Mouse (Mus musculus): ENCODE results near the gene Cops6.
A peak's percentile ranks its signal among the peaks of the same experiment; 100 is the strongest.

The Cops6 gene

DNA sequence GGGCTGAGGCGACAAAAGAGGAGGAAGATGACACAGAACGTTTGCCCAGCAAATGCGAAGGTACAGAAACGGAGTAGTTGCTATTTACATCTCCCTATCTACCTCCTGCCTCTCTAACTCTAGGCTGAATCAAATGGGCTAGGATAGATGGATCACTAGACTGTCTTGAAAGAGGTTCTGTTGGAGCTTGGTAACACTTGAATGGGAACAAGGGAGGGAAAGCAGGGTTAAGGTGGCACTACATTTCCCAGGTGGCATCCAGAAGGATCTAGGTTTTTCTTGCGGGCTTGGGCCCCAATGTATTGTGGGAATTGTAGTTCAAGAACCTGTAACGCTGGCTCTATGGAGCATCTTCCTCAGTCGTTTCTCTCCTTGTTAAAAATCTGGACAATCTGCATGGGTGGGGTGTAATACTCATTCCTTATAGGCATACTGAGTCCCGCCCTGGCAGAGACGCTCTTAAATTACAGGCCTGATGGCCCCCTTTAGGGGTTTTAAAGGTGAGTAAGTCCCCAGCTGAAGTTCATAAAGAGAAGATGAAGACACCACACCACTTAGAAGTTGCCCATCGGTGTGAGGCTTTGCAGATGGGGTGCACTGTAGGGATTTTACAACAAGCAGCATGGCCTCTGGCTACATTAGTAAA lies 26.9 kb downstream of the Cops6 start:
- peak; percentile 69 for DNase-seq

GRCm38 (mm10) chr5:138193771-138194727 lies 33.2 kb downstream of the Cops6 start, which contains the start of gene Mblac1:
TSS of gene Mblac1 (plus strand) at chr5:138194314.
- DNase-seq = peak; percentile 86

DNA sequence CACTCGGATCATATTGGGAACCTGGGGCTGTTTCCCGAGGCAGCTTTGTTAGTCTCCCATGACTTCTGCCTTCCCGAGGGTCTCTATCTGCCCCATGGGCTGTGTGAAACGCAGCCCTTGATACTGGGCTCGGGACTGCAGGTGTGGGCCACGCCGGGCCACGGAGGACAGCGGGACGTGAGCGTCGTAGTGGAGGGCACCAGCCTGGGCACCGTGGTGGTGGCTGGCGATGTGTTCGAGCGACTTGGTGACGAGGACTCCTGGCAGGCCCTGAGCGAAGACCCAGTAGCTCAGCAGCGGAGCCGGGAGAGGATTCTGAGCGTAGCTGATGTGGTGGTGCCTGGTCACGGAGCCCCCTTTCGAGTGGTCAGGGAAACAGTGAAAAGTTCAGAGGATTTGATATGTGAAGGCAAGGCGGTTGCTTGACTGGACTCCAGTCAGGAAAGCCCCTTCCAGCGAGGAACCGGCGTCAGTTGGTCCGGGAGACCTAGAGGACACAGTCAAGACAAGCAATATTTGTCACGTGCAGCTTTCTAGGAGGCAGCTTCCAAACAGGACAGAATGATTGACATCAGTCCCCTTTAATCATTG lies 34.0 kb downstream of the Cops6 start:
- peak; percentile 40 for DNase-seq

DNA sequence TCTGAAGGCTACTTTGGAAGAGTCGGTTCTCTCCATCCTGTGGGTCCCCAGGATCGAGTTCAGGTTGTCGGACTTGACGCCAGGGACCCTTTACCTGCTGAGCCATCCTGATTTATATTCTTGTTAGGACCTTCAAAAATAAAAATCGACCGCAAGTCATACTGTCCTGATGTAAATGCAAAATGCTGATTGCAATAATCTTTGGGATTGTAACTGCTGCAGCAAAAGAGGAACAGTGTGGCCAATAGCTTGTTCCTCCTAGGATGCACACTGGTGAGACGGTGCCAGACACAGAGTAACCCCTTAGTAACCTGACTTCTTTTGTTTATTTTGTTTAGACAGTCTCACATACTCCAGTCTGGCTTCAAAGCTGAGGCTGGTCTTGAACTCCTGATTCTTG lies 34.6 kb downstream of the Cops6 start:
- DNase-seq = no peak

DNA sequence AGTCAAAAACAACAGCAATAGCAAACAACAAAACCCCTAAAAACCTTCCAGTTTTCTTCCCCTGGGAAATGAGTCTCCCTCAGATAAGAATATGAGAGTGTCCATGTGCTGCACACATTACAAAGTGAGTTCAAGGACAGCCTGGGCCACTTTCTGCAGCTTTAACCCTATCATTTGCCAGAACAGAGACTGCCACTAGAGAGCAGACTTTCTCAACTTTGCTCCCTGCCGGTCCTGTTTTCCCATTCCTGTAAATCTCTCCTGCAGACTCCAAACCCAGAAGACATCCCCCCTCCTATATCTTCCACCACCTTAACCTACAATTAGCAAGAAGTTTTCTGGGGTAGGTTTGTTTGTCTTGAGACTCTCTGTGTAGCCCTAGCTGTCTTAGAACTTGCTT lies 38.7 kb downstream of the Cops6 start:
- DNase-seq = no peak

DNA sequence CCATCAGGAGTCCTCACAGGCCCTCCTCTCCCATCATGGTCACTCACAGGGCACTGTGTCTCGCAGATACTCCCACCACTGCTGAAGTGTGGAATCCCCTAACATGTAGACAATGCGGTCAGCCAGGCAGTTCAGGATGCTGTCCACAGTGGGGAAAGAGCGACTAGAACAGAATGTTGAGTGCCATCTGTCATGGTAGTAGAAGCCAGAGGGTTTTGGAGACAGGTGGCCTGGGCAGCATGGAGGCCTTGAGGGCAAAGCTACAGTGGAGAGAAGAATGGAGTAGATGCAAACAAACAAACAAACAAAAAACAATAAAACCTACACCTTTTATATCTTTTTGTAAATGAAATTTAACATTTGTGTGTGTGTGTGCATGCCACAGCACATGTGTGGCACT lies 41.2 kb downstream of the Cops6 start:
- DNase-seq = no peak

DNA sequence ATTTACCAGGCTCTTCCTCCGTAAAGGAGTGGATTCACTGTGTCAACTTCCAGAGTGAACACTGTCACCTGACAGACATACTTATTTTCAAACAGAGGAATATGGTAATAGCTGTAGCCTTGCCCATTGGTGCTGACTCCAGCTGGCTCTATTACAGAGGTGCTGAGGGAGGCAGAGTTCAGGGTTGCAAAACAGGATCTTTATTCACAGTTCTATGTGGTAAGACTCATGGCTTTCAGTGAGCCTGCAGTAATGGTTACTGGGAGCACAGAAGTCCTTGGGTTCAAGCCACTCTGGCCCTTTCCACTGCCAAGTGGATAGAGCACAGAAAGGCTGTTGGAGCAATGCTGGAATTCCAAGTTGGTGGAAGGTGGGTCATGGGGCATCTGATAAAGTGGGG lies 46.4 kb downstream of the Cops6 start:
- no peak for DNase-seq

- no peak for DNase-seq
These were observed 47.0 kb downstream of the Cops6 start for GRCm38 (mm10) chr5:138207873-138208272.

All from cerebellum, adult 11 months (tissue).